Mouse (Mus musculus): Measurements from ENCODE around the gene Reep6.

The Reep6 gene

GRCm38 (mm10) chr10:80329273-80330081 lies at the start of gene Reep6, which contains the start of gene Pcsk4:
Reep6 (plus strand) TSS chr10:80329953.
Pcsk4 (minus strand) TSS chr10:80329498.
- peak; percentile 98 for DNase-seq (ENCODE audit: low read depth)

GRCm38 (mm10) chr10:80281304-80281703 lies 48.4 kb upstream of the Reep6 start:
- no peak for DNase-seq (ENCODE audit: low read depth)

DNA sequence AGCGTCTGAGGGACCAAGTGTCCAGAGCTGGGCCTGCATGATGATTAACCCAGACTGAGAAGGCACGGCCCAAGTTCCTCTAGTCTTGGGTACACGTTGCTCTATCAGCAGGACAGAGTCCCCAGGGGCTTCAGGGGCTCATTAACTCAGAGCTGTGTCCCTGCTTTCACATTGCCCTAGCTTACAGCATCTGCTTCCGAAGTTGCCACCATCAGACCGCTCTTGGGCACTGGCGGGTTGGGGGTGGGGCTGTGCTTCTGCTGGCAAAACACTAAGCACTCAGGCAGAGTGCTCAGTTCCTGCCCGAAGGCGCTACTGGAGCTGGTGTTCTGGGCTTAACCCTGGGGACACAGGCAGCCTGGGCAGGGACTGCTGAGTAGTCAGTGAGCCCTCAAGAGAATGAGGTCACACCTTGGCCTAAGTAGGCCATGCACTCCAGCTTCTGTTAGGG lies 47.8 kb upstream of the Reep6 start:
- no peak for DNase-seq (ENCODE audit: low read depth)

- DNase-seq (ENCODE audit: low read depth) = no peak
Measured at GRCm38 (mm10) chr10:80282481-80283441, 47.0 kb upstream of the Reep6 start.

DNA sequence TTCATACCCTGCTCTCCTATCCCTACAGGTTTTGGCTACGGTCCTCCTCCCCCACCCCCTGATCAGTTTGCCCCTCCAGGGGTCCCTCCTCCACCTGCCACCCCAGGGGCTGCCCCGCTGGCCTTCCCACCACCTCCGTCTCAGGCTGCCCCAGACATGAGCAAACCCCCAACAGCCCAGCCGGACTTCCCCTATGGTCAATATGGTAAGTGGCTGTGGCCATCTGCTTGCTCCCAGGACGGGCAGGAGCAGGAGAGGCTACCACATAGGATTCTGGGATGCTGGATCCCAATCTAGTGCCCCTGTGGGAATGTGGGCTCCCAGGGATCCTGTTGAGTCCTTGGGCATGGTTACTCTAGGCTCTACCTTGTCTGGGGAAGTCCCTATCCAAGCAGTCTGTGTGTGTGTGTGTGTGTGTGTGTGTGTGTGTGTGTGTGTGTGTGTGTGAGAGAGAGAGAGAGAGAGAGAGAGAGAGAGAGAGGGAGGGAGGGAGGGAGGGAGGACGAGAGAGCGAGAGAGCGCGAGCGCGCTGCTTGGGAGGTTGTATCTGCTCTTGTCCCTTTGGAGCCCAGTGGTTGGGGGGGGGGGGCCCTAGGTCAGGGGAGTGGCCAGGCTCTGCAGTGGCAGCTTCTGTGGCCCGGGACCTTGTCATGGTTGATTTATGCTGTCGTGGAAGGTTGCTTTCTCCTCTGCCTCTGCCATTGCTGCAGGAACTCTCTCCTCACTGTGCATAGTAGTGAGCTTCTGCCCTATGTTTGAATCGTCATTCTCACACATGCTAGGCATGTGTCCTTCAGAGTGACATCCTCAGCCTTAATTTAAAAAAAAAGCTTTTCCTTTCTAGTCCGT lies 44.3 kb upstream of the Reep6 start:
- DNase-seq (ENCODE audit: low read depth) = no peak

GRCm38 (mm10) chr10:80288097-80288496 lies 41.7 kb upstream of the Reep6 start:
- DNase-seq (ENCODE audit: low read depth) = no peak

- DNase-seq (ENCODE audit: low read depth) = peak; percentile 30
Measured at GRCm38 (mm10) chr10:80288657-80289056, 41.1 kb upstream of the Reep6 start.

DNA sequence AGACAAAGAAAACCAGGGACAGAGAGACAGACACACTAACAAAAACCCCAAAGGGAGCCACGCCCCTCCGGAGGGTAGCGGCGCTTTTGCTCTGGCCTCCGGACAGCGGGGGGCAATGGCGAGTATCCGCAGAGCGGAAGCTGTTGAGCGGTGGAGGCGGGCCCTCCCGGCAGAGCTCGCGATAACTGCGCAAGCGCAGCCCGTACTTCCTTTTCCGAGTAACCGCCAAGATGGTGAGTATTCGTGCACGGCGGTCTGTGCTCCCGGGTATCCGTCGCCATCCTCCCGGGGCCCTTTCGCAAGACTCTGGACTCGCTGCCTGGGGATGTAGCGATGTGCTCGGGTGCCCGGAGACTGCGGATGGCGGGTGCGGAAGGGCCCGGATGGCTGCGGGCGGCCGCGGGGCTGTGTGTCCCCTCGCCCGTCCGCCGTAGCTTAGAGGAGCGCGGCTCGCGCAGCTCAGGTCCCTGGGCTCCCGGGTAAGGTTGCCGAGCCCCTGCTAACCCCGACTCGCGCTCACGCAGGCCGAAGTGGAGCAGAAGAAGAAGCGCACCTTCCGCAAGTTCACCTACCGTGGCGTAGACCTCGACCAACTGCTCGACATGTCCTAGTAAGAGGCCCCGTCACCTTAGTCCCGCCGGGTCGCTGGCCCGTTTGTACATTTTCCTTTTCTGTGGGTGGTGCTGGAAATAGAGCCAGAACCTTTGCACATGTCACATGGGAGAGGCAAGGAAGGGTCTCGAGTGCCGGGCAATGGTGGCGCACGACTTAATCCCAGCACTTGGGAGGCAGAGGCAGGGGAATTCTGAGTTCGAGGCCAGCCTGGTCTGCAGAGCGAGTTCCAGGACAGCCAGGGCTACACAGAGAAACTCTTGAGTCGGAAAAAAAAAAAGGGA lies 37.3 kb upstream of the Reep6 start, which contains the start of gene Rps15:
Gene Rps15 (plus strand): TSS at position 203 of the 896 bp plus-strand sequence.
- peak; percentile 97 for DNase-seq (ENCODE audit: low read depth)

GRCm38 (mm10) chr10:80293325-80293724 lies 36.4 kb upstream of the Reep6 start:
- DNase-seq (ENCODE audit: low read depth) = peak; percentile 47

GRCm38 (mm10) chr10:80294311-80294710 lies 35.4 kb upstream of the Reep6 start:
- DNase-seq (ENCODE audit: low read depth) = no peak

DNA sequence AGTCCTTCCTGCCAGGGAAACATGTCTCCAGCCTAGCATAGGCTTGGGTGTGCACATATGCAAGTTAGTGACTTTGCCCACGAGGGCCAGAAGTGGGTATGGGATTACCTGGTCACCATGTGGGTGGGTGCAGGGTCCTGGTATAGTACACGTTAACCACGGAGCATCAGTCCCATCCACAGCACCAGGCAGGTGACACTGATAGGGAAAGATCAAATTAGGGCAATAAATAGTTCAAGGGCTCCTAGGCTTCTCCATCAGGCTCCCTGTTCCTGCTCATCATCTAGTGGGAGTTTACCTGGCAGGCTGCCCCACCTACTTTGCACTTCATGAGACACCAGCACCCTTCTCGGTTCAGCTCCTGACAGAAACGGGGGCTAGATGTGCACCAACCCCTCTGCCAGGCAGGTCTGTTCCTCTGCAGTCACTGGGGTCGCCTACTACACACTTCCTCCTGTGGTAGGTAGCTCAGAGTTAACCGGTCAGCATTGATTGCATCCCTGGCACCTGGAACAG lies 34.9 kb upstream of the Reep6 start:
- peak; percentile 21 for DNase-seq (ENCODE audit: low read depth)

DNA sequence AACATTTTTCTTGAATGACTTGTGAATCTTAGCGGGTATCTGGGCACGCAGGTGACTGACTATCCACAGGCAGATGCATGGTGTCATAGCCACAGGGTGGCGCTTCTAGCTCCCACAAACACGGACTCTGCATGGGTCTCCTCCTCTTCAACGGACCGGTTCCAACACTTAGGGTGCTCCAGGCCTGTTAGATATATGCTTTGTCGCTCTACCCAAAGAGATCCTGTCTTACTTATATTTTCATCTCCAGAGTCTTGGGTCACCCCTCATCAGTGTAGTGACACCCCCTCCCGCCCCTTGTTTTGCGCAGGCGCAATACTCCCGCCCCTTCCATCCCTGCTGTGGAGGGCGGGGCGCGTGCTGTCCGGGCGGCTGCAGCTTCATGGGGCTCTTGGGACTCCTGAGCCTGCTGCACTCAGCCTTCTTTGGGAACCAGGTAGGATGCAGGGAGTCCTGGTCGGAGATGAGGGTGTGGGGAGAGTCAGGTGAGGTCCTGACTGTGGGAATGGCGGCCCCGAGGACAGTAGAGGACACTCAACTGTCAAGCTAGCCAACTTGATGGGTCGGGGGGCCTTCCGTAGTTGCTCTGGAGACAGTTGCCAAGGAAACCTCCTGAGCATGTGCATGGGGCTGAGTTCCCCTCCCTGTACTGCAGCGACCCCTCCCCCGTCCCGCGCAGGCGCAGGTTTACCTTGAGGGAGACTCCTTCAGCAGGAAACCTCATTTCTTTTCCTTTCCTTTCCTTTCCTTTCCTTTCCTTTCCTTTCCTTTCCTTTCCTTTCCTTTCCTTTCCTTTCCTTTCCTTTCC lies 33.9 kb upstream of the Reep6 start, which contains the start of gene Apc2:
Gene Apc2 (plus strand): TSS at position 360 of the 808 bp plus-strand sequence.
- peak; percentile 69 for DNase-seq (ENCODE audit: low read depth)

DNA sequence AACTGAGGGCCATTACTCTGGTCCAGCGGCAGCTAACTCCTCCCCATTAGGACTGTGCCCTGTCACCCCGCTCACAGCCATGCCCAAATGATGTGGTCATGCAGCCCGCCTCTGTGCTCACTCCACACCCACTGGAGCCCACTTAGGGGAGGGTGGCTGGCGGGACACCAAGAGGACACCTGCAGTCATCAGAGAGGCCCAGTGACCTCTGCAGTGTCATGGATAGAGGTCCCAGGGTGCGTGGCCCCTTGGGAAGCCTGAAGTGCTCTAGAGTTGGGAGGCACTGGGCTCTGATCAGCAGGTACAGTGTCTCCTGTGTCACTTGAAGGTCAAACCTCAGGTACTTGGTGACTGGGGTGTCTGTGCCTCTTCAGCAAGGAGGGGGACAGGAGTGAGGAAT lies 32.9 kb upstream of the Reep6 start:
- no peak for DNase-seq (ENCODE audit: low read depth)

- no peak for DNase-seq (ENCODE audit: low read depth)
Measured at GRCm38 (mm10) chr10:80297526-80298133, 32.1 kb upstream of the Reep6 start.

GRCm38 (mm10) chr10:80298571-80299281 lies 31.0 kb upstream of the Reep6 start:
- no peak for DNase-seq (ENCODE audit: low read depth)

DNA sequence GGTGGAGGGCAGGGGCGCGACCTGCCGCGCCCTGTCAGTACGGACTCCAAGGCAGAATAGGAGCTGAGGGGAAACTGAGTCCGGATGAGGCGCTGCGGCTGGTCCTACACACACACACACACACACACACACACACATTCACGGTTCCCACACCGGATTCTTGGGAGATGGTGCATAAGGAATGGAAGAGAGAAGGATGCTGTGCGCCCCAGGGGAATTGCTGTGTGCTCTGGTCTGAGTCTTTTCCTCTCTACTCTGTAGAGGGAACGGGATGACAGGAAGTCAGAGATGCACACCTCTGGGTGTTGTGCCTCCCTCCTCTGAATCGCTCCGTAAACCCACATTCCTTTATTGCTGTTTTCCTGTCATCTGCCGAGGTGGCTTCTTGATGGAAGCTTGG lies 30.5 kb upstream of the Reep6 start:
- no peak for DNase-seq (ENCODE audit: low read depth)

GRCm38 (mm10) chr10:80299824-80300223 lies 29.9 kb upstream of the Reep6 start:
- no peak for DNase-seq (ENCODE audit: low read depth)

DNA sequence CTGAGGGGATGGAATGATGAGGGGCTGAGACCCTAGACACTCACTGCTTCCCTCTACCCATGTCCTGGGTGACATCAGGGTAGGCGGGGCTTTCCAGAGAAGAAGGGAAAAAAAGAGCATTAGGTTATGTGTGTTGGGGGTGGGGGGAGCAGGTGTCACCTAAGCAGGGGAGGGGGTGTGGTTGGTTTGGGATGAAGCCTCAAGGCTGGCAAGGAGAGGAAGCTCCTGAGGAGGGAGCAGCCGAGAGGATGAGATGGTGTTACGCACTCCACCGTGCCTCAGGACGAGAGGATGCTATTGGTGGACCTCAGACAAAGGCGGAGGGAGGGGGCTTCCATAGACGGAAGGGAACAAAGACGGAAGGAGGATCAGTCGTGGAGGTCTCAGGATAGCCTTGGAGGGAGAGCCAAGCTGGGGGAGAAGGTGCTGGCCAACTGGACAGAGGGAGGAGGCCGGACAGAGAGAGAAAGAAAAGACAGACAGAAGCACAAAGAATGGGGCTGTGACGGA lies 29.0 kb upstream of the Reep6 start:
- DNase-seq (ENCODE audit: low read depth) = no peak
